Mouse (Mus musculus) CD4-positive, CD25-positive, alpha-beta regulatory T cell (primary cell): ENCODE results near the gene Crip1. TPM values are rescaled to one million over a fixed set of nuclear protein-coding genes. Genes with fewer than 3 reads are reported as not detected.

Experiments
- polyA plus RNA-seq: library from polyadenylated mRNA; unstranded; fragments of 100-300 nt; shearing (Covaris generic); gene quantifications from one replicate; pipeline ENCODE4 v1.2.1, GENCODE M21; 2017

Crip1 gene
- 1,078 TPM for polyA plus RNA-seq

GRCm38 (mm10) chr12:113146112-113147057 is at the start of gene Crip1:
Gene Crip1 (plus strand): TSS chr12:113146316.

DNA sequence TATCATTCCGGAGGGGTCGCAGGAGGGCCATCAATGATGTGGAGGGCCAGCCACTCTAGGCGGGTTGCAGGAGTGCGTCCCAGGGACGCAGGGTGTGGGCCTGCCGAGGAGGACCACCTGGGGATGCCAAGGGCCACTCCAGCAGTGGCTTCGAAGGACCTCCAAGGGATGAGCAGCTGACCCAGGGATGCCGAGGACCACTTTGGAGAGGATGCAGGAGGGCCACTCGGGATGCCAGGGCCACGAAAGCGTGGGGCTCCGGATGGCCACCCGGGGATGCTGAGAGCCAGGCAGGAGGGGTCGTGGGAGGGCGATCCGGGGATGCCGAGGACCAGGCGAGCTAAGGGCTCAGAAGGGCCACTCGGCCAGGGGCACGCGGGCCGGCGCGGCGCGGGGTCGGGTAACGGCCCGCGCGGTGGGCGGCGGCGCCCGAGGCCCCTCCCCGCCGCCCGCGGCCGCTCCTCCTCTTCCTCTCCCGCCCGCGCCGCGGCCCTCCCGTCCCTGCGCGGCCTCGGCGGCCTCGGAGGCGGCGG is 48.3 kb upstream of the Crip1 start, which contains the start of gene Mta1:
Mta1 (plus strand) TSS at position 530 of the 533 bp plus-strand sequence.

GRCm38 (mm10) chr12:113139908-113140615 is 6.1 kb upstream of the Crip1 start, which contains the start of gene Crip2:
Gene Crip2 (plus strand): TSS chr12:113140236.

GRCm38 (mm10) chr12:113155887-113156539 is 9.9 kb downstream of the Crip1 start, which contains the start of gene Tedc1:
Gene Tedc1 (plus strand): TSS chr12:113156421.

DNA sequence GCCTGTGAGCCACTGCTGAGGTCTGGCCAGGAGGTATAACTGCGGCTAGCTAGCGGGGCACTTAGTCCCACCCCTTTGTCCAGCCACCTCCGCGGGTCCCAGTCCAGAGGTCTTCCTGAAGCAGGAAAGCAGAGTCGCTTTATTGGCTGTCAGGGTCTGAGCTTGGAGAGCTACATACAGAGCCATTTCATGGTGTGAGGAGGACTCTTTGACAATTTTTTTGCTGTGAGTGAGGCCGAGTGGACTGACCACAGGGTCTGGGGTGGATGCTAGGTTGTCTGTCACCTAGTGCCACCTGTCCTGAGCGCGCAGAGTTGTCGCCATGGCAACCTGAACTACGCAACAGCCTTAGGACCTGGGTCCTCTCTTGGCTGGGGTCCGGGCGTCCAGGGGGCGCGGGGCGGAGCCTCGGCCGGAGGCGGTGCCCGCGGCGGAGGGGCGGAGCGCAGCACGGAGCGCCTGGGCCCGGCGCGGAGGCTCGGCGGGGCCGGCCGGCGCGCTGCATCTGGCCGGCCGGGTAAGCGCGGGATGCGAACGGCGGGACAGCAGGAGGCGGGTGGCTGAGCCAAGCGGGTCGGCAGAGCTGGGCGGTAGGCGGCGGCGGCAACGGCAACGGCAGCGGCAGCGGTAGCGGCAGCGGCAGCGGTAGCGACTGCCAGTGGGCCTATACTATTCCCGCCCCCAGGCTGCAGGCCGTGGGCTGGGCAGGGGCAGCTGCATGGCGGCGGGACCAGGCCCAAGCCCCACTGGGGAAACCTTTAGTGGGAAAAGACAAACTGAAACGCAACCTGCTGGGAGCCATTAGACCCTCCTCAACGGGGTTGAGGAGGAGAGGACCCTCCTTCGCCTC is 39.6 kb downstream of the Crip1 start, which contains the start of gene Tmem121:
Tmem121 (plus strand) TSS at position 489 of the 850 bp plus-strand sequence.

Other genes starting within 250 kb of the Crip1 start
- 2.7 TPM for gene Jag2, start 216.5 kb upstream of the Crip1 start, polyA plus RNA-seq
- 50.0 TPM for gene Nudt14, start 204.2 kb upstream of the Crip1 start, polyA plus RNA-seq
- 60.3 TPM for gene Btbd6, start 169.8 kb upstream of the Crip1 start, polyA plus RNA-seq
- gene Brf1, start 145.6 kb upstream of the Crip1 start, polyA plus RNA-seq: 183 TPM
- 31.0 TPM for gene Pacs2, start 131.8 kb upstream of the Crip1 start, polyA plus RNA-seq
- 0.53 TPM for gene Tex22, start 71.8 kb upstream of the Crip1 start, polyA plus RNA-seq
- gene Mta1, start 48.0 kb upstream of the Crip1 start, polyA plus RNA-seq: 41.2 TPM
- gene Crip2, start 6.1 kb upstream of the Crip1 start, polyA plus RNA-seq: 4.0 TPM
- 9.5 TPM for gene Tedc1, start 10.1 kb downstream of the Crip1 start, polyA plus RNA-seq
- gene Tmem121, start 39.6 kb downstream of the Crip1 start, polyA plus RNA-seq: 0.74 TPM